Comparison of ENCODE assay signal across 14 mouse cellular contexts in the genomic region with DNA sequence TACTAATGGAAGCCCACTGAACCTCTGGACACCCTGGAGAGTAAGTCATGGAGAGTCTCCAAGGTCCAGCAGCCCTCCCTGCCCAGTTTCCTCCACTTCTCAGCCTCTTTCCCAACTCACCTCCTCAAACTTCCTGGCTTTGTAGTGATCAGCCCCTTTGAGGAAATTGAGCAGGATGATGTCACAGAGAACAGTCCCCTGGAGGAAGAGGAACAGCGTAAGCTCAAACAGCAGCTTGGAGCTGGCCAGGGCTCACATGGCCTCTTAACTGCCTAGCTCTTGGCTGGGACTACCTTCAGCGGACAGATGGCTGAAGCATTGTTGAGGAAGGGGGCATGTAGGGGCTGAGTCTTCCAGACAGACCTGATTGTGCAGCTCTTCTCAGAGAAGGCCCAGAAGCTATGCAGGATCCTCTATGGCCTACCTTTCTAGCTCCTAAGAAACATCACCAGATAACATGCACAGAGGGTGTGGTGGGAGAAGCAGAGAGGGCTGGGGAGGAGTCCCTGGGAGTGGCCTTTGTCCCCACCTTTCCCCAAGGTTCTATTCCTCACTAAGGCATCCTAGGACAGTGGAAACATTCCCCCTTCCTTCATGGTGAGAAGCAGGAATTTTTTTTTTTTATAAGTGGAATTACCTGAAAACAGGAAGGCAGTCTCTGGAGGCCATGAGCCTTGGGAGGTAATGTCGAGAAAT. TPM values are rescaled to one million over a fixed set of nuclear protein-coding genes. Genes with fewer than 3 reads are reported as not detected.
DNase-seq lines count a peak whose midpoint lies in the region; ATAC-seq and TF ChIP-seq lines count a peak whose summit lies in the region.
"Had no signal": no experiment of that assay in that cellular context is flagged by ENCODE, and none has a peak within 500 bp of the region (broad histone marks: within the 10 kb centered on the region; RNA-seq: fewer than 3 reads in every experiment).

No protein-coding gene starts in this region.

- H3K4me2 ChIP-seq in embryonic facial prominence, embryonic 14.5 days (ENCODE audit: low read depth, low read length), result no peak overlapping the region
- no peak overlapping the region for H3K4me2 ChIP-seq in intestine, embryonic 15.5 days (replicated peaks)
- H3K4me2 ChIP-seq in liver, postnatal 0 days (ENCODE audit: low read depth, low read length), result no peak overlapping the region; the same call in 1 of the 2 replicates
- H3K4me2 ChIP-seq: hindbrain, embryonic 12.5 days; midbrain, embryonic 12.5 days; neural tube, embryonic 15.5 days had no signal

- H3K27me3 ChIP-seq in embryonic facial prominence, embryonic 14.5 days (replicated peaks; ENCODE audit: control insufficient read depth, insufficient read depth, low read length), result no peaks in the 10 kb centered on the region
- no peaks in the 10 kb centered on the region for H3K27me3 ChIP-seq in intestine, embryonic 15.5 days (replicated peaks)
- H3K27me3 ChIP-seq in liver, postnatal 0 days (ENCODE audit: insufficient read depth, low read length), result no peaks in the 10 kb centered on the region
- H3K27me3 ChIP-seq: hindbrain, embryonic 12.5 days; midbrain, embryonic 12.5 days; neural tube, embryonic 15.5 days had no signal

- H3K9me3 ChIP-seq in embryonic facial prominence, embryonic 14.5 days (ENCODE audit: control insufficient read depth, low read length), result no peaks in the 10 kb centered on the region
- H3K9me3 ChIP-seq in intestine, embryonic 15.5 days, result no peaks in the 10 kb centered on the region
- no peaks in the 10 kb centered on the region for H3K9me3 ChIP-seq in liver, postnatal 0 days (ENCODE audit: low read length)
- H3K9me3 ChIP-seq: hindbrain, embryonic 12.5 days; midbrain, embryonic 12.5 days; neural tube, embryonic 15.5 days had no signal

- no peak for ATAC-seq in embryonic facial prominence, embryonic 14.5 days (ENCODE audit: low read depth)
- peak; percentile 48; the same call in 1 of the 2 replicates for ATAC-seq in intestine, embryonic 15.5 days
- ATAC-seq in liver, postnatal 0 days, result no peak

- no peak for TF ChIP-seq POLR2A in bone marrow macrophage, adult 2 months (IDR thresholded peaks at IDR 0.05; ENCODE audit: borderline replicate concordance, low read depth, low read length)

- no peak for TF ChIP-seq CTCF in bone marrow macrophage, adult 2 months (IDR thresholded peaks at IDR 0.05; ENCODE audit: low read depth, low read length)
- no peak for TF ChIP-seq CTCF in liver, postnatal 0 days (IDR thresholded peaks at IDR 0.05; ENCODE audit: low read depth)

- H3K36me3 ChIP-seq in embryonic facial prominence, embryonic 14.5 days (ENCODE audit: control insufficient read depth, insufficient read depth, low read length), result no peaks in the 10 kb centered on the region
- no peaks in the 10 kb centered on the region for H3K36me3 ChIP-seq in intestine, embryonic 15.5 days
- H3K36me3 ChIP-seq in liver, postnatal 0 days (replicated peaks; ENCODE audit: insufficient read depth, low read length), result no peaks in the 10 kb centered on the region
- H3K36me3 ChIP-seq: hindbrain, embryonic 12.5 days; midbrain, embryonic 12.5 days; neural tube, embryonic 15.5 days had no signal

- H3K27ac ChIP-seq in bone marrow macrophage, adult 2 months (ENCODE audit: insufficient read depth, low read depth, low read length), result 0 out of 2 replicates have a peak overlapping the region, but pooled peaks have one; percentile 21
- no peak overlapping the region for H3K27ac ChIP-seq in embryonic facial prominence, embryonic 14.5 days (replicated peaks; ENCODE audit: low read depth, low read length)
- H3K27ac ChIP-seq in intestine, embryonic 15.5 days, result no peak overlapping the region
- peak overlapping the region; percentile 6; the same call in 1 of the 2 replicates for H3K27ac ChIP-seq in liver, postnatal 0 days (ENCODE audit: low read depth)
- H3K27ac ChIP-seq: hindbrain, embryonic 12.5 days; left cerebral cortex, adult 2 months; midbrain, embryonic 12.5 days; neural tube, embryonic 15.5 days had no signal

- peak; percentile 36 for DNase-seq in embryonic facial prominence, embryonic 14.5 days (ENCODE audit: low spot score)
- no peak for DNase-seq in liver, postnatal 0 days
- DNase-seq in left cerebral cortex, postnatal 14 days (ENCODE audit: low spot score in 2 of 2), result no peak
- no peak for DNase-seq in thymus, postnatal 0 days (ENCODE audit: low spot score)
- no peak for DNase-seq in embryo, embryonic 11 days
- DNase-seq: adrenal gland, postnatal 10 days; cerebellum, adult 9-10 months had no signal

- intact Hi-C loops in left cerebral cortex, postnatal 14 days (cut with DNase I), result no loop called here

- 74% methylated on average over 3 of the region's 3 CpGs for WGBS in embryonic facial prominence, embryonic 14.5 days
- WGBS in intestine, embryonic 15.5 days, result 65% methylated on average over 3 of the region's 3 CpGs
- WGBS in liver, postnatal 0 days (ENCODE audit: insufficient replicate concordance), result 71% methylated on average over 3 of the region's 3 CpGs

- TF ChIP-seq EP300 in liver, postnatal 0 days (IDR thresholded peaks at IDR 0.05; ENCODE audit: low read depth), result no peak

- H3K4me3 ChIP-seq in bone marrow macrophage, adult 2 months (ENCODE audit: insufficient read depth, low read length), result no peak overlapping the region
- H3K4me3 ChIP-seq in embryonic facial prominence, embryonic 14.5 days (ENCODE audit: low read depth, low read length), result no peak overlapping the region
- no peak overlapping the region for H3K4me3 ChIP-seq in intestine, embryonic 15.5 days (replicated peaks)
- no peak overlapping the region for H3K4me3 ChIP-seq in liver, postnatal 0 days (ENCODE audit: low read depth, low read length)
- H3K4me3 ChIP-seq: hindbrain, embryonic 12.5 days; left cerebral cortex, adult 2 months; midbrain, embryonic 12.5 days; neural tube, embryonic 15.5 days had no signal

- no peak overlapping the region for H3K9ac ChIP-seq in embryonic facial prominence, embryonic 14.5 days (ENCODE audit: low read depth, low read length)
- no peak overlapping the region for H3K9ac ChIP-seq in intestine, embryonic 15.5 days
- no peak overlapping the region for H3K9ac ChIP-seq in liver, postnatal 0 days (replicated peaks)
- H3K9ac ChIP-seq: hindbrain, embryonic 12.5 days; midbrain, embryonic 12.5 days; neural tube, embryonic 15.5 days had no signal

- H3K4me1 ChIP-seq in bone marrow macrophage, adult 2 months (ENCODE audit: control insufficient read depth, insufficient read depth, low read length), result peaks cover 11% of the 10 kb centered on the region
- H3K4me1 ChIP-seq in embryonic facial prominence, embryonic 14.5 days (ENCODE audit: control insufficient read depth, insufficient read depth, low read length), result no peaks in the 10 kb centered on the region
- no peaks in the 10 kb centered on the region for H3K4me1 ChIP-seq in intestine, embryonic 15.5 days (replicated peaks)
- peaks cover 37% of the 10 kb centered on the region for H3K4me1 ChIP-seq in liver, postnatal 0 days (ENCODE audit: insufficient read depth)
- H3K4me1 ChIP-seq: hindbrain, embryonic 12.5 days; midbrain, embryonic 12.5 days; neural tube, embryonic 15.5 days had no signal

RNA-seq across cellular contexts. Expression of a gene that starts 11.6 kb away (rescaled TPM):
- not detected in 2 replicates for polyA plus RNA-seq in bone marrow macrophage, adult 2 months (2012; ENCODE audit: insufficient read depth, insufficient read length, missing spikeins)
- polyA plus RNA-seq in embryonic facial prominence, embryonic 14.5 days (2014; fragmentation: Nextera tagmentation; extraction: Ambion mirVana), result not detected in 2 replicates
- polyA plus RNA-seq in intestine, embryonic 15.5 days (2015; fragmentation: Nextera tagmentation; extraction: Ambion mirVana), result not detected in 2 replicates
- polyA plus RNA-seq in liver, postnatal 0 days (2015; fragmentation: Nextera tagmentation; extraction: Ambion mirVana), result 4.0 and 5.1 TPM in 2 replicates
- not detected for total RNA-seq in left cerebral cortex, postnatal 14 days (2021)
- 0.78 and 1.4 TPM in 2 replicates for polyA plus RNA-seq in thymus, postnatal 0 days (2015; fragmentation: Nextera tagmentation; extraction: Ambion mirVana)
- total RNA-seq: left cerebral cortex, adult 2 months; MEL had no signal
- polyA plus RNA-seq: hindbrain, embryonic 12.5 days; midbrain, embryonic 12.5 days; neural tube, embryonic 15.5 days had no signal

RNA-seq across cellular contexts. Expression of a gene that starts 19.4 kb away (rescaled TPM):
- polyA plus RNA-seq in bone marrow macrophage, adult 2 months (2012; ENCODE audit: insufficient read depth, insufficient read length, missing spikeins), result not detected in 2 replicates
- polyA plus RNA-seq in embryonic facial prominence, embryonic 14.5 days (2014; fragmentation: Nextera tagmentation; extraction: Ambion mirVana), result 0.34 TPM in 1 of 2 replicates, not detected in the other
- 0.48 and 0.75 TPM in 2 replicates for polyA plus RNA-seq in intestine, embryonic 15.5 days (2015; fragmentation: Nextera tagmentation; extraction: Ambion mirVana)
- polyA plus RNA-seq in liver, postnatal 0 days (2015; fragmentation: Nextera tagmentation; extraction: Ambion mirVana), result 22.0 and 26.1 TPM in 2 replicates
- total RNA-seq in left cerebral cortex, postnatal 14 days (2021), result not detected
- polyA plus RNA-seq in thymus, postnatal 0 days (2015; fragmentation: Nextera tagmentation; extraction: Ambion mirVana), result 3.0 and 4.2 TPM in 2 replicates
- total RNA-seq: left cerebral cortex, adult 2 months had no signal
- polyA plus RNA-seq: midbrain, embryonic 12.5 days had no signal

RNA-seq across cellular contexts. Expression of a gene that starts 37.4 kb away (rescaled TPM):
- polyA plus RNA-seq in bone marrow macrophage, adult 2 months (2012; ENCODE audit: insufficient read depth, insufficient read length, missing spikeins), result 96.1 and 96.7 TPM in 2 replicates
- polyA plus RNA-seq in embryonic facial prominence, embryonic 14.5 days (2014; fragmentation: Nextera tagmentation; extraction: Ambion mirVana), result 217 and 272 TPM in 2 replicates
- 256 and 258 TPM in 2 replicates for polyA plus RNA-seq in intestine, embryonic 15.5 days (2015; fragmentation: Nextera tagmentation; extraction: Ambion mirVana)
- polyA plus RNA-seq in liver, postnatal 0 days (2015; fragmentation: Nextera tagmentation; extraction: Ambion mirVana), result 69.8 and 80.8 TPM in 2 replicates
- total RNA-seq in left cerebral cortex, postnatal 14 days (2021), result 10 to 100 TPM; 88.8 to 93.6 TPM
- polyA plus RNA-seq in thymus, postnatal 0 days (2015; fragmentation: Nextera tagmentation; extraction: Ambion mirVana), result 221 and 245 TPM in 2 replicates

RNA-seq across cellular contexts. Expression of a gene that starts 37.6 kb away (rescaled TPM):
- 0.42 TPM in 1 of 2 replicates, not detected in the other for polyA plus RNA-seq in bone marrow macrophage, adult 2 months (2012; ENCODE audit: insufficient read depth, insufficient read length, missing spikeins)
- polyA plus RNA-seq in embryonic facial prominence, embryonic 14.5 days (2014; fragmentation: Nextera tagmentation; extraction: Ambion mirVana), result 6.7 and 7.0 TPM in 2 replicates
- polyA plus RNA-seq in intestine, embryonic 15.5 days (2015; fragmentation: Nextera tagmentation; extraction: Ambion mirVana), result 1.0 and 1.4 TPM in 2 replicates
- polyA plus RNA-seq in liver, postnatal 0 days (2015; fragmentation: Nextera tagmentation; extraction: Ambion mirVana), result 0.56 and 0.57 TPM in 2 replicates
- 1 to 10 TPM; 1.4 to 2.0 TPM for total RNA-seq in left cerebral cortex, postnatal 14 days (2021)
- polyA plus RNA-seq in thymus, postnatal 0 days (2015; fragmentation: Nextera tagmentation; extraction: Ambion mirVana), result 0.30 and 0.31 TPM in 2 replicates
- total RNA-seq: MEL had no signal

RNA-seq across cellular contexts. Expression of a gene that starts 48.2 kb away (rescaled TPM):
- 7.5 and 10.9 TPM in 2 replicates for polyA plus RNA-seq in bone marrow macrophage, adult 2 months (2012; ENCODE audit: insufficient read depth, insufficient read length, missing spikeins)
- 14.7 and 16.6 TPM in 2 replicates for polyA plus RNA-seq in embryonic facial prominence, embryonic 14.5 days (2014; fragmentation: Nextera tagmentation; extraction: Ambion mirVana)
- polyA plus RNA-seq in intestine, embryonic 15.5 days (2015; fragmentation: Nextera tagmentation; extraction: Ambion mirVana), result 35.2 and 35.5 TPM in 2 replicates
- 6.0 and 6.5 TPM in 2 replicates for polyA plus RNA-seq in liver, postnatal 0 days (2015; fragmentation: Nextera tagmentation; extraction: Ambion mirVana)
- 100 to 1,000 TPM in 1 of 2 experiments, 10 to 100 TPM in 1; 88.5 to 102 TPM for total RNA-seq in left cerebral cortex, postnatal 14 days (2021)
- 8.1 and 8.5 TPM in 2 replicates for polyA plus RNA-seq in thymus, postnatal 0 days (2015; fragmentation: Nextera tagmentation; extraction: Ambion mirVana)

Comparison
In these comparisons a context has a peak if more than half of its experiments do, and no peak if none do; other contexts are left out.
1. H3K27ac ChIP-seq: peak in bone marrow macrophage, adult 2 months (single experiment) and liver, postnatal 0 days (single experiment); none in embryonic facial prominence, embryonic 14.5 days (single experiment) and intestine, embryonic 15.5 days (single experiment).